Mouse (Mus musculus): ENCODE measurements at regions not wholly inside any gene's neighbourhood (a gene's known extent, or its start where the extent isn't known, plus 50 kb on each side); places are given as distances from the start of the nearest gene placed in this dataset.

DNA sequence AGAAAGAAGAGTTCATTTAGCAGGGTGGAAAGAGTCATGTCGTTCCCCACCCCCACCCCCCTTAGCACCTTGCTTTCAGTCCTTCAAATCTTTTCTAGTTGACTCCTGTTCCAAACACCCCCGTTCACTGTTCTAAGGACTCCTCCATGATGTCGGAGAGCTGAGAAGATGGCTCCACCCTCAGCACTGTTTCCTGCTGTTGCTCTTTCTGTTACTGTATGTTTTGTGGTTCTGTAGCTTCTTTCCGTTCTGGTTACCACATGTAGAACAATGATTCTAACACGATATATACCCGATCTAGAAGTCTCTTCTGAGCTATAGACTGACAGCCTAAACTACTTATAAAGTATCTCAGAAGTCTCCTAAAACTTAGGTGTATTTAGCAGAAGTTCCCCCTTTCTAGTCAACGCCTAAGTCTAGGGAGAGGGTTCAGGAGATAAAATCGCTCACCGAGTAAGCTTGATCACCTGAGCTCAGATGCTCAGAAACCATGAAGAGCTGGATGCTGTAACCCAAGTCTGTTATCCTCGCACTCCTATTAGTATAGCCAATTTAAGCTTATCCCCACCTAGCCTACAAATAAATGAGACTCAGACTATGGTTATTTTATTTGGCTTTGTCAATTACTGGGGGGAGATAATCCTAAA is 68.2 kb upstream of the Fam3c start:
- no peaks in the 10 kb centered on the region for H3K4me1 ChIP-seq (ENCODE audit: control insufficient read depth, insufficient read depth, low read length)
- no peaks in the 10 kb centered on the region for H3K36me3 ChIP-seq (ENCODE audit: control insufficient read depth, insufficient read depth, low read length, poor library complexity, severe bottlenecking)
- H3K9me3 ChIP-seq (replicated peaks; ENCODE audit: control insufficient read depth, insufficient read depth, low read length, poor library complexity, severe bottlenecking) = peaks cover 20% of the 10 kb centered on the region
- H3K27ac ChIP-seq (ENCODE audit: insufficient read depth, low read length) = no peak overlapping the region
- no peaks in the 10 kb centered on the region for H3K27me3 ChIP-seq (ENCODE audit: control insufficient read depth, insufficient read depth, low read length, poor library complexity, severe bottlenecking)
- H3K4me3 ChIP-seq (ENCODE audit: low read depth, low read length) = no peak overlapping the region
- H3K9ac ChIP-seq (ENCODE audit: low read depth, poor library complexity, severe bottlenecking) = no peak overlapping the region
- TF ChIP-seq EP300 (IDR thresholded peaks at IDR 0.05; ENCODE audit: insufficient read depth, low read depth, low read length) = no peak
- no peak for TF ChIP-seq POLR2A (IDR thresholded peaks at IDR 0.05; ENCODE audit: insufficient read depth, low read length)
- no peak for TF ChIP-seq CTCF (IDR thresholded peaks at IDR 0.05; ENCODE audit: low read depth, low read length)

DNA sequence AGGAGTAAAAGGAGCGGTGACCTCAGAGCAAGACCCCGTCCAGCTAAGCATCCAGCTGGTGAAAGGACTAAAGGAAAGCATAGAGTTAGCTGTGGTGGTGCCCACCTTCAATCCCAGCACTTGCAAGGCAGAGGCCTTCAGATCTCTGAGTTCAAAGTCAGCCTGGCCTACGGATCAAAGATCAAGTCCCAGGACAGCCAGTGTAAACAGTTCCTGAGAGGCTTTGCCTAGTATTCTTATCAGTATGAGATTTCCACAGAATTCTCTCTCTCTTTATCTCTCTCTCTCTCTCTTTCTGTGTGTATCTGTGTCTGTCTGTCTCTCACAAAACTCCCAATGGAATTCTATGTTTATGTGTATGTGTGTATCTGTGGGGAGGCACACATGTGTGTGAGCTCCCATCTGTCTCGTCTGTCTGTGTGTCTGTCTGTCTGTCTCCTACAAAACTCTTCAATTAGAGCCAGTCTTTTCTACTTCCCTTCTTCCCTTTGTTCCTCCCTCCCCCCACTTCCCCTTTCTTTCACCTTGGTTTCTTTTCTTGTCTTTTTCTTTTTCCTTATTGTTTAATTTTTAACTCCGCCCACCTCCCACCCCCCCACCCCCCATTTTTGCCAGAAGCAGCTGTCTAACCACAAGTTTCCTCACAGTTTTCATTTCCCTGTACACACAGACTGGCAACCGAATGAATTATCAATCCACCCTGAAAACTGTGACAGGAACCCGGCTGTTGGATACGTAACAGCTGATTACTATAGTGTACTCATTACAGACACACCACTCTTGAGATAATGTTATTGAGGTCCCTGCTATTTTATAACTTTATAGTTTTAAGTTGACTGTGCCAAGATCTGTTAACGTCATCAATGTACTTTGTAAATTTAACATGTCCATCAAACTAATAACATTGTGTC is 67.3 kb upstream of the Fam3c start:
- Histone ChIP-seq H3K4me3 (ENCODE audit: low read depth, low read length) (no peak overlapping the region), H3K27ac (ENCODE audit: insufficient read depth, low read length) (no peak overlapping the region), H3K36me3 (ENCODE audit: control insufficient read depth, insufficient read depth, low read length, poor library complexity, severe bottlenecking) (no peaks in the 10 kb centered on the region), H3K4me1 (ENCODE audit: control insufficient read depth, insufficient read depth, low read length) (no peaks in the 10 kb centered on the region), H3K27me3 (ENCODE audit: control insufficient read depth, insufficient read depth, low read length, poor library complexity, severe bottlenecking) (no peaks in the 10 kb centered on the region), H3K9ac (ENCODE audit: low read depth, poor library complexity, severe bottlenecking) (no peak overlapping the region), H3K9me3 (replicated peaks; ENCODE audit: control insufficient read depth, insufficient read depth, low read length, poor library complexity, severe bottlenecking) (peaks cover 20% of the 10 kb centered on the region)
- TF ChIP-seq CTCF (IDR thresholded peaks at IDR 0.05; ENCODE audit: low read depth, low read length) = no peak
- no peak for TF ChIP-seq POLR2A (IDR thresholded peaks at IDR 0.05; ENCODE audit: insufficient read depth, low read length)
- no peak for TF ChIP-seq EP300 (IDR thresholded peaks at IDR 0.05; ENCODE audit: insufficient read depth, low read depth, low read length)

DNA sequence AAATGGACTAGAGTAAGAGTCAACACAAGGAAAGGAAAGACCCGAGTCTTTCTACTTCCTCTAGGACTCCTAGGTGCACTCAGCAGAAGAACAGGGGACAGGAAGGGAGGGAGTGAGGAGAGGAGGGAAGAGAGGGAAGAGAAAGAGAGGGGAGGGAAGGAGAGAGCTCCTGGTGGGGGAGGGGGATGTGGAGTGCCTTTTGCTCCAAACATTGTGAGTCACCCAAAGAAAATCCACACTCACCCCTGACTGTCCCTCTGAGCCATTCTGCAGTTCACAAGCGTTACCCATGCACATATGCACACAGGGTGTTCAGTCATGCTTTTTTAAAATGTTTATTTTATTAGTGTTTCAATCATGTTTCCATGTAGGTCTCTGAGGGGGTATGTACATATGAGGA is 65.5 kb upstream of the Fam3c start:
- TF ChIP-seq CTCF (IDR thresholded peaks at IDR 0.05; ENCODE audit: low read depth, low read length) (no peak), POLR2A (IDR thresholded peaks at IDR 0.05; ENCODE audit: insufficient read depth, low read length) (no peak), EP300 (IDR thresholded peaks at IDR 0.05; ENCODE audit: insufficient read depth, low read depth, low read length) (no peak)
- H3K9me3 ChIP-seq (replicated peaks; ENCODE audit: control insufficient read depth, insufficient read depth, low read length, poor library complexity, severe bottlenecking) = peaks cover 8% of the 10 kb centered on the region
- no peak overlapping the region for H3K4me3 ChIP-seq (ENCODE audit: low read depth, low read length)

GRCm38 (mm10) chr6:22418279-22418678 is 62.2 kb upstream of the Fam3c start:
- 0 out of 2 replicates have a peak overlapping the region, but pooled peaks have one; percentile 41 for H3K27ac ChIP-seq (ENCODE audit: insufficient read depth, low read length)
- H3K27me3 ChIP-seq (ENCODE audit: control insufficient read depth, insufficient read depth, low read length, poor library complexity, severe bottlenecking) = no peaks in the 10 kb centered on the region
- H3K36me3 ChIP-seq (ENCODE audit: control insufficient read depth, insufficient read depth, low read length, poor library complexity, severe bottlenecking) = no peaks in the 10 kb centered on the region
- TF ChIP-seq CTCF (IDR thresholded peaks at IDR 0.05; ENCODE audit: low read depth, low read length) (no peak), POLR2A (IDR thresholded peaks at IDR 0.05; ENCODE audit: insufficient read depth, low read length) (no peak), EP300 (IDR thresholded peaks at IDR 0.05; ENCODE audit: insufficient read depth, low read depth, low read length) (no peak)
- no peak overlapping the region for H3K4me3 ChIP-seq (ENCODE audit: low read depth, low read length)
- H3K4me1 ChIP-seq (ENCODE audit: control insufficient read depth, insufficient read depth, low read length) = peaks cover 1% of the 10 kb centered on the region
- H3K9ac ChIP-seq (ENCODE audit: low read depth, poor library complexity, severe bottlenecking) = no peak overlapping the region
- H3K9me3 ChIP-seq (replicated peaks; ENCODE audit: control insufficient read depth, insufficient read depth, low read length, poor library complexity, severe bottlenecking) = 0 out of 2 replicates have a peak, but pooled peaks cover 6% of the 10 kb centered on the region

More for the DNA sequence above, 65.5 kb upstream of the Fam3c start:
- H3K27ac ChIP-seq (ENCODE audit: insufficient read depth, low read length) = no peak overlapping the region
- no peaks in the 10 kb centered on the region for H3K27me3 ChIP-seq (ENCODE audit: control insufficient read depth, insufficient read depth, low read length, poor library complexity, severe bottlenecking)
- no peaks in the 10 kb centered on the region for H3K36me3 ChIP-seq (ENCODE audit: control insufficient read depth, insufficient read depth, low read length, poor library complexity, severe bottlenecking)
- no peak overlapping the region for H3K9ac ChIP-seq (ENCODE audit: low read depth, poor library complexity, severe bottlenecking)
- no peaks in the 10 kb centered on the region for H3K4me1 ChIP-seq (ENCODE audit: control insufficient read depth, insufficient read depth, low read length)

GRCm38 (mm10) chr6:22417189-22417588 is 61.1 kb upstream of the Fam3c start:
- Histone ChIP-seq H3K9ac (ENCODE audit: low read depth, poor library complexity, severe bottlenecking) (no peak overlapping the region), H3K4me3 (ENCODE audit: low read depth, low read length) (no peak overlapping the region), H3K27me3 (ENCODE audit: control insufficient read depth, insufficient read depth, low read length, poor library complexity, severe bottlenecking) (no peaks in the 10 kb centered on the region), H3K4me1 (ENCODE audit: control insufficient read depth, insufficient read depth, low read length) (peaks cover 1% of the 10 kb centered on the region), H3K9me3 (replicated peaks; ENCODE audit: control insufficient read depth, insufficient read depth, low read length, poor library complexity, severe bottlenecking) (0 out of 2 replicates have a peak, but pooled peaks cover 6% of the 10 kb centered on the region), H3K36me3 (ENCODE audit: control insufficient read depth, insufficient read depth, low read length, poor library complexity, severe bottlenecking) (no peaks in the 10 kb centered on the region), H3K27ac (ENCODE audit: insufficient read depth, low read length) (peak overlapping the region; percentile 36; the same call in 1 of the 2 replicates)
- TF ChIP-seq CTCF (IDR thresholded peaks at IDR 0.05; ENCODE audit: low read depth, low read length) = no peak
- peak; percentile 83 for TF ChIP-seq EP300 (IDR thresholded peaks at IDR 0.05; ENCODE audit: insufficient read depth, low read depth, low read length)

DNA sequence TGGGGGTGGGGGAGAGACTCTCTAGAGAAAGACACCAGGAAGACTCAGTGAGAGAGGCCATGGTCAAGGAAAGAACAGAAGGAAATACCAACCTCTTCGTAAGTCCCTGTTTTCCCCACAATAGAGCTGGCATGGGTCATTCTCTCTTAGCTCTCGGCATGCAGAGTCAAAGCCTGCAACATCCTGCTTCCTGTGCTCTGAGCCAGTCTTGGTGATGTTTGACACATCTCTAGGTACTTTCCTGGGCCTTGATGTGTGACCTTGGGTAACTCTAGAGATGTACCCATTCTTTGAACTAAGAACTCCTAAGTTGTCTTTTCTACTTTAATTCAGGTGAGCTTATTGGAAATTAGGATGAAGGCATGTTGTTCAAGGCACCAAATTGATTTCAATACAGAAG is 55.8 kb upstream of the Fam3c start:
- H3K4me1 ChIP-seq (ENCODE audit: control insufficient read depth, insufficient read depth, low read length) = peaks cover 1% of the 10 kb centered on the region

More for the DNA sequence above, 55.8 kb upstream of the Fam3c start:
- Histone ChIP-seq H3K4me3 (ENCODE audit: low read depth, low read length) (no peak overlapping the region), H3K9ac (ENCODE audit: low read depth, poor library complexity, severe bottlenecking) (no peak overlapping the region), H3K9me3 (replicated peaks; ENCODE audit: control insufficient read depth, insufficient read depth, low read length, poor library complexity, severe bottlenecking) (peaks cover 13% of the 10 kb centered on the region), H3K36me3 (ENCODE audit: control insufficient read depth, insufficient read depth, low read length, poor library complexity, severe bottlenecking) (no peaks in the 10 kb centered on the region), H3K27ac (ENCODE audit: insufficient read depth, low read length) (no peak overlapping the region), H3K27me3 (ENCODE audit: control insufficient read depth, insufficient read depth, low read length, poor library complexity, severe bottlenecking) (no peaks in the 10 kb centered on the region)
- TF ChIP-seq EP300 (IDR thresholded peaks at IDR 0.05; ENCODE audit: insufficient read depth, low read depth, low read length) = no peak
- TF ChIP-seq CTCF (IDR thresholded peaks at IDR 0.05; ENCODE audit: low read depth, low read length) = no peak
- no peak for TF ChIP-seq POLR2A (IDR thresholded peaks at IDR 0.05; ENCODE audit: insufficient read depth, low read length)

All from ES-Bruce4 (cell line).